16 mouse cellular contexts compared by ENCODE assay signal in genomic region chr13:81279351-81279736, GRCm38 (mm10).
A peak's percentile ranks its signal among the peaks of the same experiment; 100 is the strongest.
DNase-seq lines count a peak whose midpoint lies in the region; ATAC-seq and TF ChIP-seq lines count a peak whose summit lies in the region.
"Had no signal": no experiment of that assay in that cellular context is flagged by ENCODE, and none has a peak within 500 bp of the region (broad histone marks: within the 10 kb centered on the region; RNA-seq: fewer than 3 reads in every experiment).

No protein-coding gene starts in this region.

- no peak for TF ChIP-seq CTCF in kidney, adult 2 months (conservative IDR thresholded peaks at IDR 0.05; ENCODE audit: insufficient read depth, insufficient read length, low read depth, low read length)
- TF ChIP-seq CTCF in lung, embryonic 14.5 days (IDR thresholded peaks at IDR 0.05; ENCODE audit: low read depth), result no peak
- no peak for TF ChIP-seq CTCF in lung, postnatal 0 days (IDR thresholded peaks at IDR 0.05)

- H3K36me3 ChIP-seq in kidney, adult 2 months (ENCODE audit: control insufficient read depth, insufficient read depth, low read length), result no peaks in the 10 kb centered on the region
- H3K36me3 ChIP-seq in lung, embryonic 14.5 days (ENCODE audit: insufficient read depth), result no peaks in the 10 kb centered on the region
- no peaks in the 10 kb centered on the region for H3K36me3 ChIP-seq in lung, postnatal 0 days (ENCODE audit: insufficient read depth, low read length)
- no peaks in the 10 kb centered on the region for H3K36me3 ChIP-seq in intestine, embryonic 14.5 days (ENCODE audit: control insufficient read depth, insufficient read depth, low read length)
- H3K36me3 ChIP-seq in stomach, embryonic 15.5 days, result no peaks in the 10 kb centered on the region
- H3K36me3 ChIP-seq: forebrain, embryonic 15.5 days; hindbrain, embryonic 13.5 days had no signal

- no peak overlapping the region for H3K27ac ChIP-seq in kidney, adult 2 months (ENCODE audit: insufficient read depth, low read depth, low read length)
- H3K27ac ChIP-seq in lung, embryonic 14.5 days (ENCODE audit: low read depth), result no peak overlapping the region
- H3K27ac ChIP-seq in lung, postnatal 0 days (ENCODE audit: low read length), result no peak overlapping the region
- peak overlapping the region; percentile 36; the same call in 1 of the 2 replicates for H3K27ac ChIP-seq in intestine, embryonic 14.5 days (ENCODE audit: low read depth)
- peak overlapping the region; percentile 8; the same call in 1 of the 2 replicates for H3K27ac ChIP-seq in stomach, embryonic 15.5 days
- H3K27ac ChIP-seq: forebrain, embryonic 15.5 days; hindbrain, embryonic 13.5 days; liver, embryonic 14.5 days had no signal

- no peak overlapping the region for H3K4me3 ChIP-seq in kidney, adult 2 months (ENCODE audit: insufficient read depth, low read depth, low read length)
- H3K4me3 ChIP-seq in lung, embryonic 14.5 days (ENCODE audit: low read depth, low read length), result no peak overlapping the region
- no peak overlapping the region for H3K4me3 ChIP-seq in lung, postnatal 0 days (ENCODE audit: low read depth, low read length)
- no peak overlapping the region for H3K4me3 ChIP-seq in intestine, embryonic 14.5 days (ENCODE audit: low read depth, low read length)
- no peak overlapping the region for H3K4me3 ChIP-seq in stomach, embryonic 15.5 days (replicated peaks)
- H3K4me3 ChIP-seq: forebrain, embryonic 15.5 days; hindbrain, embryonic 13.5 days had no signal

- no peak overlapping the region for H3K9ac ChIP-seq in lung, embryonic 14.5 days
- H3K9ac ChIP-seq in lung, postnatal 0 days (replicated peaks; ENCODE audit: low read depth), result no peak overlapping the region
- H3K9ac ChIP-seq in intestine, embryonic 14.5 days (ENCODE audit: low read length), result no peak overlapping the region
- no peak overlapping the region for H3K9ac ChIP-seq in stomach, embryonic 15.5 days
- H3K9ac ChIP-seq: forebrain, embryonic 15.5 days; hindbrain, embryonic 13.5 days; liver, embryonic 14.5 days had no signal

- no peak; the same call in 1 of the 2 replicates for ATAC-seq in lung, embryonic 14.5 days (ENCODE audit: insufficient read depth)
- ATAC-seq in lung, postnatal 0 days, result no peak
- ATAC-seq in intestine, embryonic 14.5 days (replicated peaks; ENCODE audit: low FRiP score, low TSS enrichment, low read depth), result no peak
- 0 out of 2 replicates have a peak, but pooled peaks have one; percentile 56 for ATAC-seq in stomach, embryonic 15.5 days (ENCODE audit: insufficient read depth, low FRiP score, low read depth)
- ATAC-seq in erythroblast, adult 5-6 weeks (replicated peaks; ENCODE audit: low FRiP score, poor library complexity, severe bottlenecking), result no peak
- ATAC-seq: forebrain, embryonic 15.5 days; Patski had no signal

- DNase-seq in kidney, adult 2 months, result peak; percentile 16
- no peak for DNase-seq in kidney, adult 18-20 months
- DNase-seq in lung, embryonic 14.5 days, result peak; percentile 35
- DNase-seq in lung, postnatal 0 days (ENCODE audit: low spot score), result no peak
- no peak for DNase-seq in intestine, embryonic 14.5 days (ENCODE audit: low spot score)
- DNase-seq: B cell, adult 2 months; cerebellum, adult 11 months; layer of hippocampus, postnatal 36 days; left cerebral cortex, postnatal 4 days; retina, postnatal 1 day had no signal

- H3K4me2 ChIP-seq in lung, embryonic 14.5 days, result no peak overlapping the region
- no peak overlapping the region for H3K4me2 ChIP-seq in lung, postnatal 0 days (replicated peaks; ENCODE audit: low read depth, low read length)
- H3K4me2 ChIP-seq in intestine, embryonic 14.5 days (ENCODE audit: low read length), result no peak overlapping the region
- H3K4me2 ChIP-seq in stomach, embryonic 15.5 days, result no peak overlapping the region
- H3K4me2 ChIP-seq: forebrain, embryonic 15.5 days; hindbrain, embryonic 13.5 days had no signal

- no peak for TF ChIP-seq POLR2A in kidney, adult 2 months (IDR thresholded peaks at IDR 0.05; ENCODE audit: low read depth, low read length)

- 70% methylated on average over 5 of the region's 5 CpGs for WGBS in kidney, adult 2 months
- 62% methylated on average over 5 of the region's 5 CpGs for WGBS in lung, embryonic 14.5 days
- 49% methylated on average over 5 of the region's 5 CpGs for WGBS in lung, postnatal 0 days
- 60% methylated on average over 5 of the region's 5 CpGs for WGBS in intestine, embryonic 14.5 days
- 45% methylated on average over 5 of the region's 5 CpGs for WGBS in stomach, embryonic 15.5 days

- no peaks in the 10 kb centered on the region for H3K4me1 ChIP-seq in kidney, adult 2 months (ENCODE audit: control insufficient read depth, insufficient read depth, low read length)
- no peaks in the 10 kb centered on the region; the same call in 1 of the 2 replicates for H3K4me1 ChIP-seq in lung, embryonic 14.5 days (ENCODE audit: insufficient read depth)
- no peaks in the 10 kb centered on the region for H3K4me1 ChIP-seq in lung, postnatal 0 days (ENCODE audit: insufficient read depth, low read depth, low read length)
- 0 out of 2 replicates have a peak, but pooled peaks cover 4% of the 10 kb centered on the region for H3K4me1 ChIP-seq in intestine, embryonic 14.5 days (replicated peaks; ENCODE audit: control insufficient read depth, insufficient read depth, low read length)
- H3K4me1 ChIP-seq in stomach, embryonic 15.5 days, result no peaks in the 10 kb centered on the region
- H3K4me1 ChIP-seq: forebrain, embryonic 15.5 days; hindbrain, embryonic 13.5 days had no signal

- no peaks in the 10 kb centered on the region for H3K27me3 ChIP-seq in kidney, adult 2 months (replicated peaks; ENCODE audit: control insufficient read depth, insufficient read depth, low read length)
- H3K27me3 ChIP-seq in lung, embryonic 14.5 days (ENCODE audit: insufficient read depth, low read length), result no peaks in the 10 kb centered on the region
- H3K27me3 ChIP-seq in lung, postnatal 0 days (replicated peaks; ENCODE audit: insufficient read depth, low read length), result no peaks in the 10 kb centered on the region
- no peaks in the 10 kb centered on the region for H3K27me3 ChIP-seq in intestine, embryonic 14.5 days (replicated peaks; ENCODE audit: control insufficient read depth, insufficient read depth, low read length)
- no peaks in the 10 kb centered on the region for H3K27me3 ChIP-seq in stomach, embryonic 15.5 days (replicated peaks)
- H3K27me3 ChIP-seq: forebrain, embryonic 15.5 days; hindbrain, embryonic 13.5 days had no signal

- no peak for TF ChIP-seq EP300 in lung, postnatal 0 days (IDR thresholded peaks at IDR 0.05)

- no peaks in the 10 kb centered on the region for H3K9me3 ChIP-seq in lung, embryonic 14.5 days (ENCODE audit: low read depth, low read length)
- H3K9me3 ChIP-seq in lung, postnatal 0 days (ENCODE audit: low read length), result no peaks in the 10 kb centered on the region
- no peaks in the 10 kb centered on the region for H3K9me3 ChIP-seq in intestine, embryonic 14.5 days (ENCODE audit: control insufficient read depth, low read length)
- H3K9me3 ChIP-seq in stomach, embryonic 15.5 days, result no peaks in the 10 kb centered on the region
- H3K9me3 ChIP-seq: forebrain, embryonic 15.5 days; hindbrain, embryonic 13.5 days had no signal

Comparison
In these comparisons a context has a peak if more than half of its experiments do, and no peak if none do; other contexts are left out.
1. DNase-seq: peak in kidney, adult 2 months (single experiment) and lung, embryonic 14.5 days (single experiment); none in kidney, adult 18-20 months (single experiment), lung, postnatal 0 days (single experiment) and intestine, embryonic 14.5 days (single experiment).
2. H3K27ac ChIP-seq: peak in intestine, embryonic 14.5 days (single experiment) and stomach, embryonic 15.5 days (single experiment); none in kidney, adult 2 months (single experiment), lung, embryonic 14.5 days (single experiment) and lung, postnatal 0 days (single experiment).